Mouse (Mus musculus) monocyte, adult 59 days (primary cell): ENCODE measurements around the gene Ndufb5. TPM values are rescaled to one million over a fixed set of nuclear protein-coding genes. Genes with fewer than 3 reads are reported as not detected.

ENCODE experiments used
- total RNA-seq, 2 experiments: library from RNA; stranded (reverse); gene quantifications; one replicate each; pipeline ENCODE4 v1.2.4; 2023

Ndufb5 gene
- total RNA-seq = 10 to 100 TPM; 67.3 to 81.5 TPM

GRCm38 (mm10) chr3:32736244-32737171 lies at the start of gene Ndufb5:
Gene Ndufb5, plus strand, starts transcription at chr3:32736990.

GRCm38 (mm10) chr3:32705647-32706348 lies 31.0 kb upstream of the Ndufb5 start, which contains the start of gene Actl6a:
Gene Actl6a, plus strand, starts transcription at chr3:32706298.

DNA sequence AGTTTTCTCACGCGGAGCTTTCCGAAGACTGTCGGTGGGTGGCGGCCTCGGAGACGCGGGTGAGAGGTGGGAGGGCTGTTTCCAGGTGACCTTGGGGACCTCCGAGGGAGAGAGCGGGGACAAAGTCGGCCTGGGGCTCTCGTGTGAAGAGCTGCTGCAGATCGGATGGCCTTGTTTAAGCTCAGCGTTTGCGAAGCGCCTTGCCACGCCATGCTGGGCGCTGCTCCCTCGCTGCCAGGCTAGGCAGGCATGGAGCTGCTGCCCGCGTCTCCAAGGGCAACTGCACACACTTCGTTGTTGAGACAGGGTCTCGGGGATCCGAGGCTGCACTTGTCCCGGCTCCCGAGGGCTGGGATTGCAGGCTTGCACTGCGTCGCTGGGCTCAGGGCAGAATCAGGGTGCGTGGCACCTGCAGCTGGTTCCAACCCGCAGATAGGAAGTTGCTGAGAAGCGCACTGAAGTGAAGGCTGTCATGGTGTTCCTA lies 424 bp downstream of the Ndufb5 start, which contains the start of gene Mrpl47:
Gene Mrpl47, minus strand, starts transcription at position 434 of the 484 bp plus-strand sequence.

Other genes starting within 250 kb of the Ndufb5 start
- gene Kcnmb3, start 244.8 kb upstream of the Ndufb5 start, total RNA-seq = under 1 TPM in 1 of 2 experiments, not detected in 1; 0.82 TPM
- gene Zfp639, start 226.7 kb upstream of the Ndufb5 start, total RNA-seq = 10 to 100 TPM; 23.0 to 26.0 TPM
- gene Mfn1, start 207.5 kb upstream of the Ndufb5 start, total RNA-seq = 10 to 100 TPM; 32.2 to 40.7 TPM
- 10 to 100 TPM; 37.3 to 42.2 TPM for gene Gnb4, start 120.4 kb upstream of the Ndufb5 start, total RNA-seq
- 10 to 100 TPM; 37.3 to 38.4 TPM for gene Actl6a, start 30.7 kb upstream of the Ndufb5 start, total RNA-seq
- 1 to 10 TPM; 5.8 to 9.0 TPM for gene Mrpl47, start 615 bp downstream of the Ndufb5 start, total RNA-seq
- gene Usp13, start 80.6 kb downstream of the Ndufb5 start, total RNA-seq = not detected